Mouse (Mus musculus): Measurements from ENCODE around the gene Slc25a33. TPM values are rescaled to one million over a fixed set of nuclear protein-coding genes. Genes with fewer than 3 reads are reported as not detected.

The Slc25a33 gene
- polyA plus RNA-seq, 1 experiment from 2014 or later: 38.2 TPM

GRCm38 (mm10) chr4:149725661-149726350 is 48.3 kb downstream of the Slc25a33 start:
- whole genome bisulfite sequencing: 75% methylated on average over 15 of the region's 15 CpGs
- peaks cover 17% of the 10 kb centered on the region for H3K4me1 ChIP-seq (replicated peaks; ENCODE audit: control insufficient read depth, insufficient read depth, low read length)
- DNase-seq (ENCODE audit: low spot score) (peak; percentile 57), ATAC-seq (ENCODE audit: low FRiP score) (no peak)
- peaks cover 87% of the 10 kb centered on the region for H3K36me3 ChIP-seq (replicated peaks; ENCODE audit: control insufficient read depth, insufficient read depth)
- no peak overlapping the region for H3K4me2 ChIP-seq (replicated peaks)
- H3K4me3 ChIP-seq (replicated peaks; ENCODE audit: low read length): no peak overlapping the region
- no peak overlapping the region for H3K27ac ChIP-seq
- no peaks in the 10 kb centered on the region for H3K27me3 ChIP-seq (ENCODE audit: control insufficient read depth, insufficient read depth, low read length)
- no peak overlapping the region for H3K9ac ChIP-seq
- H3K9me3 ChIP-seq (ENCODE audit: control insufficient read depth, low read length): no peaks in the 10 kb centered on the region

DNA sequence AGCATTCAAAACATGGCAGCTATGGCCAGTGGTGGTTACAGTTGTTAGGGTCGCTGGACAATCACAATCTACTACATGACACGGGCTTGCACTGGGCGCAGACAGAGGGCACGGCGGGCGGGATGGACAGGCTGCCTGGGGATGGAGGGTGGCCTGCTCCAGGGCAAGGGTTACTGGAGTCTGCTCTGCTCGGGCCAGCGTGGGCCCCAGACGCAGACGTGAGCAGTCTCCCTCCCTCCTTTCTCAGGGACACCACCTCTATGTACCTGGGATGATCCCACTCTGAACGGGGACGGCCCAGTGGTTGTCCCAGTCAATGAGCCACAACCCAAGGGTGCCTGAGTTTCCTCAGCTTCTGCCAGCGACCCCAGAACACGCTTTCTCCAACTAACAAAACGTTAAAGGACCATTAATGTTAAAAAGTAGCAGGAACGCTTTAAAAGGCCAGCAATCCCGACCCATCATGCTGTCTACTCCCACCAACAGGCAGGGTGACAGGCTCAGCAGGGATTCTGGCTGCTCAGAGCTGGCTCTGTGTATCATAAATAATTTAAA is 49.1 kb downstream of the Slc25a33 start:
- DNase-seq (ENCODE audit: low spot score): no peak
- Histone ChIP-seq H3K4me3 (replicated peaks; ENCODE audit: low read length) (no peak overlapping the region), H3K36me3 (replicated peaks; ENCODE audit: control insufficient read depth, insufficient read depth) (peaks cover 87% of the 10 kb centered on the region), H3K9ac (no peak overlapping the region), H3K4me1 (replicated peaks; ENCODE audit: control insufficient read depth, insufficient read depth, low read length) (peaks cover 17% of the 10 kb centered on the region), H3K4me2 (replicated peaks) (no peak overlapping the region), H3K9me3 (ENCODE audit: control insufficient read depth, low read length) (no peaks in the 10 kb centered on the region), H3K27ac (no peak overlapping the region), H3K27me3 (ENCODE audit: control insufficient read depth, insufficient read depth, low read length) (no peaks in the 10 kb centered on the region)
- 89% methylated on average over 17 of the region's 17 CpGs for WGBS
- no peak for ATAC-seq (ENCODE audit: low FRiP score)

DNA sequence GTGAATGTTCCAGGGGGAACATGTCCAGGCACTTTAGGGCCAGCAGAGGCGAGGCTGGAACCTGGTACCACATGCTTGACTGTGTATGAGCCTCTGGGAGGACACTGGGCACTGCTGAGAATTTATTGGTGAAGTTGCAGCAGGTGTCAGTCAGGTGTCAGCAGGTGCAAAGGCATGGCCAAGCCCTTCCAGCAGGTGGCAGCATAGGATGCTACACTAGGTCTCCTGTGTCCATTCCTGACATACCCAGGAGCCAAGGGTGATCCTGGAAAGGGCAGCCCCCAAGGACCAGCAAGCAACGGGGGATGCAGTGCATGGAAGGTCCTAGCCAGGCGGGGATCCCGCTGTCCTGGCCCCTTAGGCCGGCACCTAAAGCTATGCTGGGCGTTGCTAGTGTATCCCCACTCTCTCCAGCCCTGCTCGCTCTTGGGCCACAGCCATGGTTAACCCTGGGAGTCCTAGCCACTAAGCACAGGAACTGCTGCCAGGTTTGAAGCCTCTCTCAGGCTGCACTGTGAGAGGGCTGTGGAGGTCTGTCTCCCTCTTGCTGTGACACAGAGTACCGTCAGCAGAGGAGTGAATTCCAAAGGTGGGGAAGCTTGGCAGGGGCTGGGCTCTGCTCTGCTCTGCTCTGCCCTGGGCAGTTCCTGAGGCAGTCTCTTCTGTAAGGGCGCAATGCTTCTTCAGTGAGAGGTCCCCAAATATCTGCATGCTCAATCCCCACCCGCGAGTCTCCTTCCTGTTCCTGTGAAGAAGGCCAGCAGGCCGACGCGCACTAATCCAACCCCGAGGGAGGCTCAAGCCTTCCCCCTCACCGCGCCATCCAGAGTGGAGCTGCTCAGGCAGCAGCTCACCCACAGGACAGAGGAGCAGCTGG is 50.0 kb downstream of the Slc25a33 start:
- no peaks in the 10 kb centered on the region for H3K27me3 ChIP-seq (ENCODE audit: control insufficient read depth, insufficient read depth, low read length)
- H3K9me3 ChIP-seq (ENCODE audit: control insufficient read depth, low read length): no peaks in the 10 kb centered on the region
- peak overlapping the region; percentile 32 for H3K27ac ChIP-seq
- WGBS: 63% methylated on average over 17 of the region's 17 CpGs
- no peak overlapping the region for H3K4me2 ChIP-seq (replicated peaks)
- ATAC-seq (ENCODE audit: low FRiP score) (peak; percentile 32; the same call in 1 of the 2 replicates), DNase-seq (ENCODE audit: low spot score) (no peak)
- H3K4me3 ChIP-seq (replicated peaks; ENCODE audit: low read length): no peak overlapping the region
- H3K36me3 ChIP-seq (replicated peaks; ENCODE audit: control insufficient read depth, insufficient read depth): peaks cover 87% of the 10 kb centered on the region
- no peak overlapping the region for H3K9ac ChIP-seq
- H3K4me1 ChIP-seq (replicated peaks; ENCODE audit: control insufficient read depth, insufficient read depth, low read length): peaks cover 17% of the 10 kb centered on the region

- Histone ChIP-seq H3K4me3 (replicated peaks; ENCODE audit: low read length) (no peak overlapping the region), H3K27ac (no peak overlapping the region), H3K4me2 (replicated peaks) (no peak overlapping the region), H3K4me1 (replicated peaks; ENCODE audit: control insufficient read depth, insufficient read depth, low read length) (peaks cover 17% of the 10 kb centered on the region), H3K9me3 (ENCODE audit: control insufficient read depth, low read length) (no peaks in the 10 kb centered on the region), H3K9ac (no peak overlapping the region), H3K27me3 (ENCODE audit: control insufficient read depth, insufficient read depth, low read length) (no peaks in the 10 kb centered on the region), H3K36me3 (replicated peaks; ENCODE audit: control insufficient read depth, insufficient read depth) (peaks cover 87% of the 10 kb centered on the region)
- 47% methylated on average over 12 of the region's 12 CpGs for WGBS
- DNase-seq (ENCODE audit: low spot score) (no peak), ATAC-seq (ENCODE audit: low FRiP score) (no peak)
Observed at GRCm38 (mm10) chr4:149723021-149723390, 51.1 kb downstream of the Slc25a33 start.

DNA sequence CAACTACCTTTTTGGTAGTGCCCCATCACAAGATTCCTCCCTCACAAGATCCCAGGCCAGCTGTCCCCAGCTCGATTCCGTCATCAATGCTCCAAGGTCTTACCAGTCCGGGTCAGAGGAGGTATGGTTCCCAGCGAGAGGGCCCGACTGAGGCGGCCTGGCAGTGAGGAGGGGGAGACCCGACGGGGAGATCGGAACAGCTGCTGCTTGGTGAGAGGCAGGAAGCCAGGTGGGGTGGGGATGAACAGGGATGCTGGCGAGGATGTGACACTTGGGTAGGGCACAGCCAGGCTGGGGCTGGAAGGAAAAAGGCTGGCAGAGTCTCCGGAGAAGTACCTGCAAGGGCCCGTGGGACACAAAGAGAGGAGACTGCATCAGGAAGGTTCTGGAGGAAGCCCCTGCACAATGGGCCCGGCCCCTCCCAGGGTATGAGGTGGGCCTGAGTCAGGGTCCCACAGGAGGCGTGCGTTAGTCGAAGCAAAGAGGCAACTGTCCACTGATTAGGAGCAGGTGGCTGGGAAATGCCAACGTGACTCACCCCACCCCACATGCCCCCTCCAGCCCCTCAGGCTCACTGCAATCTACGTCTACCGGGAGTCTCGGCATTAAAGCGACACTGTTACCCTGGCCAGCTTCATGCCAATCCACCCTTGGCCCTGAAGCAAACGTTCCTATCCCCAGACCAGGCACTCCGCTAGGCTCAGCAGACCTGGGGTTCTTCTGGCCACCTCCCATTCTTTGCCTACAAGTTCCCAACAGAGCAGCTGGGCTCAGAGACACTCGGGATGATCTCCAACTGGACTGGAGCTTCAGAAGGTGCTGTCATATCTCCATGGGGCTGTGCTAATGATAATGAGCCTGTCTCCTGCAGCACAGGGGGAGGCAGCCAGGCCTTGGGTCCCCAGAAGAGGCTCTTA is 51.7 kb downstream of the Slc25a33 start:
- H3K9me3 ChIP-seq (ENCODE audit: control insufficient read depth, low read length): no peaks in the 10 kb centered on the region
- 69% methylated on average over 24 of the region's 24 CpGs for WGBS
- H3K4me2 ChIP-seq (replicated peaks): no peak overlapping the region
- H3K36me3 ChIP-seq (replicated peaks; ENCODE audit: control insufficient read depth, insufficient read depth): peaks cover 87% of the 10 kb centered on the region
- H3K4me3 ChIP-seq (replicated peaks; ENCODE audit: low read length): no peak overlapping the region
- peaks cover 17% of the 10 kb centered on the region for H3K4me1 ChIP-seq (replicated peaks; ENCODE audit: control insufficient read depth, insufficient read depth, low read length)
- DNase-seq (ENCODE audit: low spot score) (no peak), ATAC-seq (ENCODE audit: low FRiP score) (no peak)
- H3K27me3 ChIP-seq (ENCODE audit: control insufficient read depth, insufficient read depth, low read length): no peaks in the 10 kb centered on the region
- no peak overlapping the region for H3K27ac ChIP-seq
- no peak overlapping the region for H3K9ac ChIP-seq

DNA sequence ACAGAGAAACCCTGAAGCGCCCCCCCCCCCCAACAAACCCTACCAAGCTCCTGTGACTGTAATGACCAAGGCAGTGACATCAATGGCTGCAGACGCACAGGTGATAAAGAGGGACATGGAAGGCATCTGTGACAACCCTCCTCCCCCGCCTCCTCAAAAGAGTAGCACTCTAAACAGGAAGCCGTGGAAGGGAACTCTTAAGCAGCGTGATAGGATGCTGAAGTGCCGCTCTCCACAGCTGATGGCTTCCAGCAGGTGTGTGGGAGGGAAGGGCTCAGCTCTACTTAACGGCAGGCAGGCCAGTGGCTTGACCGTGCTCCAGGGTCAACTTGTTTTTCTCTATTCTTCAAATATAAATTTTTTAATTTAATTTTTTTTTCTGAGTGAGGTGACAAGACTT is 52.9 kb downstream of the Slc25a33 start:
- Histone ChIP-seq H3K4me1 (replicated peaks; ENCODE audit: control insufficient read depth, insufficient read depth, low read length) (peaks cover 17% of the 10 kb centered on the region), H3K27me3 (ENCODE audit: control insufficient read depth, insufficient read depth, low read length) (no peaks in the 10 kb centered on the region), H3K36me3 (replicated peaks; ENCODE audit: control insufficient read depth, insufficient read depth) (peaks cover 87% of the 10 kb centered on the region), H3K27ac (no peak overlapping the region), H3K4me3 (replicated peaks; ENCODE audit: low read length) (no peak overlapping the region), H3K9me3 (ENCODE audit: control insufficient read depth, low read length) (no peaks in the 10 kb centered on the region), H3K9ac (no peak overlapping the region), H3K4me2 (replicated peaks) (no peak overlapping the region)
- ATAC-seq (ENCODE audit: low FRiP score): no peak
- no peak for DNase-seq (ENCODE audit: low spot score)
- WGBS: 87% methylated on average over 8 of the region's 8 CpGs

GRCm38 (mm10) chr4:149719686-149720085 is 54.4 kb downstream of the Slc25a33 start:
- Histone ChIP-seq H3K9me3 (ENCODE audit: control insufficient read depth, low read length) (no peaks in the 10 kb centered on the region), H3K36me3 (replicated peaks; ENCODE audit: control insufficient read depth, insufficient read depth) (peaks cover 87% of the 10 kb centered on the region)
- WGBS: 84% methylated on average over 6 of the region's 6 CpGs

GRCm38 (mm10) chr4:149714542-149714941 is 59.5 kb downstream of the Slc25a33 start:
- no peaks in the 10 kb centered on the region for H3K4me1 ChIP-seq (replicated peaks; ENCODE audit: control insufficient read depth, insufficient read depth, low read length)
- peaks cover 51% of the 10 kb centered on the region for H3K36me3 ChIP-seq (replicated peaks; ENCODE audit: control insufficient read depth, insufficient read depth)
- no peak overlapping the region for H3K9ac ChIP-seq
- 83% methylated on average over 3 of the region's 3 CpGs for WGBS
- H3K27me3 ChIP-seq (ENCODE audit: control insufficient read depth, insufficient read depth, low read length): no peaks in the 10 kb centered on the region
- DNase-seq (ENCODE audit: low spot score): no peak
- H3K9me3 ChIP-seq (ENCODE audit: control insufficient read depth, low read length): no peaks in the 10 kb centered on the region
- H3K4me2 ChIP-seq (replicated peaks): no peak overlapping the region
- H3K4me3 ChIP-seq (replicated peaks; ENCODE audit: low read length): no peak overlapping the region
- H3K27ac ChIP-seq: no peak overlapping the region
- ATAC-seq (ENCODE audit: low FRiP score): no peak

More at GRCm38 (mm10) chr4:149719686-149720085, 54.4 kb downstream of the Slc25a33 start:
- Histone ChIP-seq H3K4me2 (replicated peaks) (no peak overlapping the region), H3K27me3 (ENCODE audit: control insufficient read depth, insufficient read depth, low read length) (no peaks in the 10 kb centered on the region), H3K4me3 (replicated peaks; ENCODE audit: low read length) (no peak overlapping the region), H3K27ac (no peak overlapping the region), H3K4me1 (replicated peaks; ENCODE audit: control insufficient read depth, insufficient read depth, low read length) (peaks cover 17% of the 10 kb centered on the region), H3K9ac (no peak overlapping the region)
- DNase-seq (ENCODE audit: low spot score): peak; percentile 59
- ATAC-seq (ENCODE audit: low FRiP score): no peak

Measured in hindbrain, embryonic 14.5 days (tissue).